Mouse (Mus musculus) olfactory bulb, adult 2 months (tissue): ENCODE results near the gene Klf13.

Experiments
- CTCF ChIP-seq: fragments of 200-500 bp; IDR thresholded peaks from 2 replicates; pipeline ENCODE4 v1.5.1; 2012; ENCODE audit warnings: low read depth, mild to moderate bottlenecking, low read length, moderate library complexity; ENCODE audit not compliant: insufficient read depth
- POLR2A ChIP-seq: fragments of 200-500 bp; IDR thresholded peaks from 2 replicates; pipeline ENCODE4 v1.6.1; 2012; ENCODE audit warnings: mild to moderate bottlenecking, low read depth, low read length, moderate library complexity; ENCODE audit not compliant: insufficient read depth

DNA sequence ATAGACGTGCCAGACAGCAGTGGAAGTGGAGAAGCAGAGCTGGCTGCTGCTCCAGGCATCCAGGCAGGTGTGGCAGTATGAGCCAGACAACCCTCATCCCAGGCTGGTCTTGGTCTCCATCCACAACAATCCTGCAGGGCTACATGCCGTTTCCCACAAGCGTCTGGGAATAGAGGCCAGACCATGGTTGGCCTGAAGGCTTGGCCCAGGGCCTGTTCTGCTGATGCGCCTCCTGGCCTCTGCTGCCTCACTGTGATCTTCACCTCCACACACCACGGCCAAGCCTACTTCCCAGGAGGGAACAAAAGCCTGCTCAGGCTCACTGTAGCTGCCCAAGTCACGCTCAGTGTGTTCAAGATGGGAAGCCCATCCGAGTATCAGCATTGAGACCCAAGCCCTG lies 56.0 kb downstream of the Klf13 start:
- no peak for TF ChIP-seq CTCF
- TF ChIP-seq POLR2A, result no peak
